Mouse (Mus musculus) heart, postnatal 0 days (tissue): ENCODE measurements around the gene Abcc4. TPM values are rescaled to one million over a fixed set of nuclear protein-coding genes. Genes with fewer than 3 reads are reported as not detected.
"Not testable (repeated sequence)": the region's sequence is repeated elsewhere in the genome, so short reads cannot be mapped to it uniquely, and the experiment has no call there.

Experiments
- ATAC-seq: fragments of 200-750 bp; cut with Nextera tagmentation; 2 replicates; pipeline ENCODE4 v1.8.0; 2017; ENCODE audit warnings: low read depth, moderate number of reproducible peaks, moderate library complexity; ENCODE audit not compliant: insufficient read depth
- DNase-seq: peaks from one replicate; pipeline ENCODE4 v3.0.0-alpha.2; 2016; ENCODE audit warnings: low spot score
- H3K27ac ChIP-seq: fragments of 300-500 bp; sonication (generic); 2 replicates; pipeline ENCODE4 v1.5.1; 2014; ENCODE audit warnings: low read depth, mild to moderate bottlenecking
- H3K27me3 ChIP-seq: fragments of 300-500 bp; sonication (generic); 2 replicates; pipeline ENCODE4 v1.6.1; 2014; ENCODE audit warnings: low read length, mixed read lengths; ENCODE audit not compliant: control insufficient read depth, insufficient read depth
- H3K36me3 ChIP-seq: fragments of 300-500 bp; sonication (generic); replicated peaks from 2 replicates; pipeline ENCODE4 v1.6.1; 2014; ENCODE audit warnings: low read length, mixed read lengths; ENCODE audit not compliant: control insufficient read depth, insufficient read depth
- H3K4me1 ChIP-seq: fragments of 300-500 bp; sonication (generic); 2 replicates; pipeline ENCODE4 v1.6.1; 2014; ENCODE audit warnings: antibody characterized with exemption; ENCODE audit not compliant: control insufficient read depth, insufficient read depth
- H3K4me2 ChIP-seq: fragments of 300-500 bp; sonication (generic); 2 replicates; pipeline ENCODE4 v1.6.1; 2014; ENCODE audit warnings: low read depth, mild to moderate bottlenecking, low read length, moderate library complexity
- H3K4me3 ChIP-seq: fragments of 300-500 bp; sonication (generic); 2 replicates; pipeline ENCODE4 v1.5.1; 2014; ENCODE audit warnings: low read depth, low read length
- H3K9ac ChIP-seq: fragments of 300-500 bp; sonication (generic); replicated peaks from 2 replicates; pipeline ENCODE4 v1.6.1; 2014; ENCODE audit warnings: low read depth, low read length, mixed read lengths
- H3K9me3 ChIP-seq: fragments of 300-500 bp; sonication (generic); replicated peaks from 2 replicates; pipeline ENCODE4 v1.6.1; 2016; ENCODE audit warnings: low read length; ENCODE audit not compliant: control insufficient read depth
- CTCF ChIP-seq: IDR thresholded peaks from 2 replicates; pipeline ENCODE4 v1.5.1; 2016; ENCODE audit warnings: antibody characterized with exemption, control low read depth, low read depth
- EP300 ChIP-seq: IDR thresholded peaks from 2 replicates; pipeline ENCODE4 v1.6.1; 2016; ENCODE audit warnings: antibody characterized with exemption, low read depth
- WGBS: fragments of 180-500 bp; shearing (Covaris S2); extraction: QIAGEN DNeasy Blood & Tissue Kit; methylation state at CpG from one replicate; pipeline ENCODE4 v1.1.7; 2014; 5-methylcytosine and 5-hydroxymethylcytosine counted together
- polyA plus RNA-seq: library from polyadenylated mRNA; unstranded; fragments of >200 nt; fragmentation: Nextera tagmentation; extraction: Ambion mirVana; gene quantifications from 2 replicates; pipeline ENCODE4 v1.2.1, GENCODE M21; 2015
- total RNA-seq: library from RNA; depleted of rRNA; stranded (reverse); fragments of >200 nt; gene quantifications from 2 replicates; pipeline ENCODE4 v1.2.3, GENCODE M21; 2014; ENCODE audit warnings: low replicate concordance

Abcc4 gene
- total and polyA plus RNA-seq, 2 experiments from 2014 or later, result 0.83 to 2.0 TPM

DNA sequence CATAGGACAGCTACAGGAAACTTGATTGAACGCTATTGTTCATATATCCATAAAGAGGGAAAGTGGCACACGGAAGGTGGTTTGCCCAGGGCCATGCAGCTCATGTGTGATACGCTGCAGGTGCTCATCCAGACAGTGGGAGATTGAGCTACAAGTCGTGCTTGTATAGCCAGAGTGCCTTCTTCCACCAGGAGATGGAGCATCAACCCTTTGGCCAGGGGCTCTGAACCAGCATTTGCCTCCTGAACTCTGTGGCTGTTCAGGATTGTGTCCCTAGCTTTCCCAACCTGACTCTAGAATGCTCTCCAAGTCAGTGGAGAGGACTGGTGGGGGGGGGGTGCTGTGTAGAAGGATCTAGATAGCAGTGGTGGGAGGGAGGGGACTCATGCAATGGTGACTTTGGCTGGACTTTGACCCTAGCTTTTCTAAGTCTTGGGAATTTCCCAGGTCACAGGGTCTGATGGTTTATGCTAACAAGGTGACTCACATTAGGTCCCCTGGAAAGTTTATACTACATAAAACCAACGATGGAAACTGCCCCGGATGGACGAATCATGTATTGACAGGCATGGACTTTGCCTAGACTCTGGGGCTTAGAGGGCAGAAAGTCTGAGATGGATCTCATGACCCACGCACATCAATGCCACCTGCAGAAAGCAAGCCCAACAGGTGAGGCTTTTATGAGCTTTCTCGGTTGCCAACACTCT, 27.6 kb downstream of the Abcc4 start:
- no peak for DNase-seq
- no peak overlapping the region for H3K4me3 ChIP-seq

DNA sequence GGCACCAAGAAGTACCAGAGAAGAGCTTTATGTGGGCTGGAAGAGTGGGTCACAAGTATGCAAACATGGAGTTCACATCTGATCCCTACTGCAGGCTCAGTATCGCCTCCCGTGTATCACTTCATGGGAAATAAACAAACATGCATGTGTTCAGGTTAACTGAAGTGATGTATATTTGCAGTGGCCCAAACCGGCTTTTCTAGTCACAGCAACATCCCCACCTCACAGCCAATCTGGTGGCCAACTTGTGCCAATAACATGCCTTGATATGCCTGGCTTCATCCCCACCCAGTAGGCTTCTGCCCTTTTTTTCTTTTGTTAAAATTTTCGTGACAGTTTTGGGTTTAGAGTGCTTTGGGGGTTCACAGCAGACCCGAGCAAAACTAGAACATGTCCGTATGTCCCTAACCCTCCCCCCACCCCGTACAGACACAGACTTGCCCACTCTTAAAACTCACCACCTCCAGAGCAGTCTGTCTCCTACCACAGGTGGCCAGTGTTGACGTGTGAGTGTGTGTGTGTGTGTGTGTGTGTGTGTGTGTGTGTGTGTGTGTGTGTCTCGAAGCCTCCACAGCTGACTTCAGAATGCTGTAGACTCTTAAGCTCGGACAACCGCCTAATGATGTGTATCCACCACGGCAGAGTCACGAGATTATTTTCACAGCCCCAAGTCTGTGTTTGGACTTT, 29.6 kb downstream of the Abcc4 start:
- TF ChIP-seq EP300, result no peak
- TF ChIP-seq CTCF, result no peak
- H3K36me3 ChIP-seq, result no peaks in the 10 kb centered on the region
- H3K4me3 ChIP-seq, result no peak overlapping the region
- no peak for ATAC-seq
- H3K27me3 ChIP-seq, result no peaks in the 10 kb centered on the region
- no peaks in the 10 kb centered on the region for H3K4me1 ChIP-seq
- H3K4me2 ChIP-seq, result no peak overlapping the region
- H3K9me3 ChIP-seq, result no peaks in the 10 kb centered on the region
- WGBS, result 54% methylated on average over 13 of the region's 13 CpGs
- H3K9ac ChIP-seq, result no peak overlapping the region
- no peak overlapping the region for H3K27ac ChIP-seq
- DNase-seq, result no peak

More for the DNA sequence above, 27.6 kb downstream of the Abcc4 start:
- no peak for TF ChIP-seq CTCF
- TF ChIP-seq EP300, result no peak
- H3K9ac ChIP-seq, result no peak overlapping the region
- no peak for ATAC-seq
- no peaks in the 10 kb centered on the region for H3K9me3 ChIP-seq
- H3K36me3 ChIP-seq, result no peaks in the 10 kb centered on the region
- H3K27ac ChIP-seq, result no peak overlapping the region
- WGBS, result 79% methylated on average over 9 of the region's 9 CpGs
- no peak overlapping the region for H3K4me2 ChIP-seq
- H3K4me1 ChIP-seq, result no peaks in the 10 kb centered on the region
- no peaks in the 10 kb centered on the region for H3K27me3 ChIP-seq

DNA sequence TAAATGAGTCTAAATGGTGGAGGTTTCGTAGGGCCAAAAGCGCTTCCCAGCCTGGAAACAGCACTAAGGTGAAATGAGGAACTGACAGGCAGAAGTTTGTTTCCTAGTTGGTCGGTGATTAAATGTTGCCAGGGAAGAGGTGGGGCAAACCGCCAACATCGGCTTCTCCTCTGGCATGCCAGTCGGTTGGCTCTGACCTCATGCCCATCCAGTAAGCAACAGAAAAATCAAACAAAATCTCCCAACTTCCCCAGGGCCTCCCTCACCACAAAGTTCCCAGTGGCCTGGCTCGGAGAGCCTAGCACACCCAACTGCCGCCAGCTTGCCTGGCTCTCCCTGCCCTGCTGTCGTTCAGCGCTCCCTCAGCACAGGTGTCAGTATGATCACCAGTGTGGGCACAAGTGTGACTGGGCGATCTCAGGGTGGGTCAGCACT, 31.3 kb downstream of the Abcc4 start:
- Histone ChIP-seq H3K27me3 (no peaks in the 10 kb centered on the region), H3K4me2 (no peak overlapping the region), H3K9me3 (no peaks in the 10 kb centered on the region), H3K9ac (no peak overlapping the region), H3K36me3 (no peaks in the 10 kb centered on the region), H3K4me1 (no peaks in the 10 kb centered on the region), H3K4me3 (no peak overlapping the region), H3K27ac (no peak overlapping the region)
- no peak for ATAC-seq
- no peak for TF ChIP-seq EP300
- TF ChIP-seq CTCF, result no peak
- no peak for DNase-seq
- WGBS, result 76% methylated on average over 11 of the region's 11 CpGs

DNA sequence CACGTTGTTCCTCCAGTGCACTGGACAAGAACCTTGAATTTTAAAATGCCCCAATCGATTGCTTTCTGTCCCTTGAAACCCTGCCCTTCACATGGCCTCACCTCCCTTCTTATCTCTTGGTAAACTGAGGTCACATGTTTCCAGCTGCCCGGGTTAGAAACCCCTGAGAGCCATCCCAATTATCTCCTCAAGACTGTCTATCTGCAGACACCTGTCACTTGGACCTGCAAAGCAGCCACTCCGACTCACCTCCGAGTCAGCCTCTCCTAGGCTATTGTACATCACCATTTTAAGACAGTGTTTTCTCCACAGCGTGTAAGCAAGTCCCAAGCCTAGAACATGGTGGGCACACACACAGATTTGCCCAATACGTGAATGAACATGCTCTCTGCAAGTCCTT, 31.8 kb downstream of the Abcc4 start:
- TF ChIP-seq EP300 (no peak), CTCF (no peak)
- ATAC-seq, result no peak
- WGBS, result 58% methylated on average over 7 of the region's 7 CpGs
- Histone ChIP-seq H3K4me3 (no peak overlapping the region), H3K27me3 (no peaks in the 10 kb centered on the region), H3K27ac (no peak overlapping the region), H3K9ac (no peak overlapping the region), H3K4me2 (no peak overlapping the region), H3K9me3 (no peaks in the 10 kb centered on the region), H3K4me1 (no peaks in the 10 kb centered on the region), H3K36me3 (no peaks in the 10 kb centered on the region)
- DNase-seq, result no peak

DNA sequence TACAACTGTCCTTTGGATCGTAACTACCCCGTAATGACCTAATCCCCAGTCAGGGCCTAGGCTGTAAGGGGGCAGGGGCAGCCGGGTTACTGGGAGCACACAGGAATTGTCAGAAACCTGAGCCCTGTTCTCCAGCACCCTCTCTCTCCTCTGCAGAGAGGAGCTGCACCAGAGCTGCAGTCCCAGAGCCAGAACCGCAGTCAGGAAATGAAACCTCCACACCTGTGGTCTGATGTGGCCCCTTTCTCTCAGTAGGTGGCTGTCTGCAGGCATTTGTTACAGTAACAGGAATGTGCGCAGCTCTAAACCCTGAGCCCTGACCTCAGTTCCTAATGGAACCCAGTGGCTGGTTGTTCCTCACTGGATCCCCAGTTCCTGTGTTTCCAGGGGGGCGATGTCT, 32.5 kb downstream of the Abcc4 start:
- Histone ChIP-seq H3K9ac (no peak overlapping the region), H3K27me3 (peaks cover 3% of the 10 kb centered on the region; the same call in 1 of the 2 replicates), H3K36me3 (no peaks in the 10 kb centered on the region), H3K4me1 (no peaks in the 10 kb centered on the region), H3K9me3 (no peaks in the 10 kb centered on the region), H3K4me2 (no peak overlapping the region), H3K4me3 (no peak overlapping the region), H3K27ac (no peak overlapping the region)
- ATAC-seq, result no peak
- no peak for TF ChIP-seq EP300
- WGBS, result 67% methylated on average over 6 of the region's 6 CpGs
- no peak for DNase-seq

DNA sequence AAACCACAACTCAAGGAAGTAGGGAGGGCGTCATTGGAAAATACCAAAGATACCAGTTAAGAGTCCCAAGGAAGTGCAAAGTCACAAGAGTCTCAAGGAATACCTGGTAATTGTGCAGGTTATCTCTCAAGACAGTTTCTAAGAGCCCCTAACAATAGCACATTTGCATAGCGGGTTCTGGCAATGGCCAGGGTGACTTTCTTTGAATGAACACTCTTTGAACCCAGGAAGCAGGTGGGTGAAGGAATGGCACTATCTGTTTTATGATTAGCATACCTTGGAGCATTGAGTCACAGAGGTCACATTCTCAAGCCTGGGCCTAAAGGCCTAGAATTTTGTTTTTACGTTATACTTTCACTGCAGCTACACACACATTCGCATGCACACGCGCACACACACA, 33.1 kb downstream of the Abcc4 start:
- 93% methylated on average over 6 of the region's 6 CpGs for WGBS
- H3K4me3 ChIP-seq, H3K27ac ChIP-seq, H3K27me3 ChIP-seq, ATAC-seq, H3K4me2 ChIP-seq, H3K36me3 ChIP-seq, H3K9me3 ChIP-seq, H3K9ac ChIP-seq, DNase-seq, H3K4me1 ChIP-seq: not testable (repeated sequence)
